Mouse (Mus musculus): ENCODE measurements around the gene Serhl.

DNA sequence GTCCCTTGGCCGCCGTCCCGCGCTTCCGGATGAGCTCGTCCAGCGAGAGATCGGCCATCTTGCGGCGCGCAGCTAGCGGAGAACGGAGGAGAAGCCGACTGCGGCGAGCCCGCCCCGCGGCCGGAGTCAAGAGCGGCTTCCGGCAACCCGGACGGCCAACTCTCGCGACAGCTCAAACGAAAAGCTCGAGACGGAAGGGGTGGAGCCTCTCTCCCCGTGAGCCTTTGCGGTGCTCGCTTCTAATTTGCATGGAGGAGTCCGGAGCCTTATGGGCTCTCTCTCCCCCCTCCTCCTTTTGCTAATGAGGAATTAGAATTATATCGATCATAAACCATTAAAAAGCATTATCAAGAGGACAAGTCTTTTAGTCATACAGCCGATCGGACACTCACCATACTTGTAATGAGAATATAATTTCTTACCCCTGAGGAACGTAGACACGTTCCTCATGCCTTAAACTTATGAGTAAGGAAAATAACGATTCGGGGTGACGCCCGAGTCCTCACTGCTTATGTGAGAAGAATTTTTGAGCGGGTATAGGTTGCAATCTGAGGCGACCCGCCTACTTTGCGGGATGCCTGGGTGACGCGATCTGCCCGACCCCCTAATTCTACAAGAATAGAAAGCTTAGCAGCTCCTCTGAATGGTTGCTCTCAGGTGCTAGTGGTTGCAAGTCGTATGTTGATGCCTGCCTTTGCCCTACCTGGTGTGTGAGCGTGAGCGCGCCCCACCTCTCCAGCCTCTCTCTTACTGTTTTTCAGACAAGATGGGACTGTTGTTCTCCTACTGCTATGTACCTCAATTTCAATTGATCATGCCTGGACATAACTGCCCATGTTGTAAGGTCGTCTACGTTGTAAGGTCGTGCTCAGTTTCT lies 60.1 kb downstream of the Serhl start, which contains the start of gene Poldip3:
- TF ChIP-seq CTCF (conservative IDR thresholded peaks at IDR 0.05; ENCODE audit: low read length) = no peak
- no peak for TF ChIP-seq NANOG (IDR thresholded peaks at IDR 0.05; ENCODE audit: borderline replicate concordance, low read length)
- no peak for TF ChIP-seq POU5F1 (IDR thresholded peaks at IDR 0.05; ENCODE audit: borderline replicate concordance, low read length)

Measured in E14TG2a.4 (cell line).